Mouse (Mus musculus): ENCODE data around the gene Lpgat1. TPM values are rescaled to one million over a fixed set of nuclear protein-coding genes. Genes with fewer than 3 reads are reported as not detected.

Gene Lpgat1
- total RNA-seq, 2 experiments from 2014 or later, result 21.9 to 38.7 TPM

- TF ChIP-seq CTCF (IDR thresholded peaks at IDR 0.05), result no peak
- DNase-seq, result no peak
- H3K4me3 ChIP-seq, result no peak overlapping the region
- intact Hi-C loops (cut with DNase I), result no loop called here
- H3K27ac ChIP-seq, result no peak overlapping the region
Observed at GRCm38 (mm10) chr1:191816596-191816995, 99.0 kb downstream of the Lpgat1 start.

GRCm38 (mm10) chr1:191817418-191818144 lies 99.9 kb downstream of the Lpgat1 start:
- H3K27ac ChIP-seq, result no peak overlapping the region

GRCm38 (mm10) chr1:191818145-191818631 lies 100.6 kb downstream of the Lpgat1 start:
- Histone ChIP-seq H3K4me3 (no peak overlapping the region), H3K27ac (no peak overlapping the region)
- no peak for DNase-seq
- no peak for TF ChIP-seq CTCF (IDR thresholded peaks at IDR 0.05)
- intact Hi-C loops (cut with DNase I), result loop anchor here (2.0 kb wide), 1 partner anchor 241 kb away; no protein-coding TSS in a partner anchor

More at GRCm38 (mm10) chr1:191817418-191818144, 99.9 kb downstream of the Lpgat1 start:
- TF ChIP-seq CTCF (IDR thresholded peaks at IDR 0.05), result peak; percentile 99
- intact Hi-C loops (cut with DNase I), result loop anchor here (2.0 kb wide), 1 partner anchor 241 kb away; no protein-coding TSS in a partner anchor
- no peak overlapping the region for H3K4me3 ChIP-seq
- DNase-seq, result peak; percentile 88

- H3K4me3 ChIP-seq, result no peak overlapping the region
- intact Hi-C loops (cut with DNase I), result loop anchor here (2.0 kb wide), 1 partner anchor 242 kb away; no protein-coding TSS in a partner anchor
- no peak for DNase-seq
- no peak for TF ChIP-seq CTCF (IDR thresholded peaks at IDR 0.05)
- H3K27ac ChIP-seq, result no peak overlapping the region
Observed at GRCm38 (mm10) chr1:191819026-191819425, 101.4 kb downstream of the Lpgat1 start.

- Histone ChIP-seq H3K4me3 (peak overlapping the region; percentile 87), H3K27ac (peak overlapping the region; percentile 73)
- no peak for DNase-seq
- intact Hi-C loops (cut with DNase I), result loop anchor here (5.0 kb wide), 1 partner anchor 509 kb away; no protein-coding TSS in a partner anchor
- no peak for TF ChIP-seq CTCF (IDR thresholded peaks at IDR 0.05)
Observed at GRCm38 (mm10) chr1:191820951-191821325, 103.3 kb downstream of the Lpgat1 start.

- no peak for TF ChIP-seq CTCF (IDR thresholded peaks at IDR 0.05)
- H3K27ac ChIP-seq, result peak within 1 kb of the TSS; percentile 77
- peak within 1 kb of the TSS; percentile 87 for H3K4me3 ChIP-seq
- intact Hi-C loops (cut with DNase I), result loop anchor here (5.0 kb wide), 1 partner anchor 509 kb away; no protein-coding TSS in a partner anchor
- DNase-seq, result peak; percentile 97
Observed at GRCm38 (mm10) chr1:191821326-191822091, 103.9 kb downstream of the Lpgat1 start, which contains the start of gene Nek2. Nek2 (plus strand) TSS chr1:191821444.

- no peak overlapping the region for H3K27ac ChIP-seq
- intact Hi-C loops (cut with DNase I), result no loop called here
Observed at GRCm38 (mm10) chr1:191829124-191829523, 111.5 kb downstream of the Lpgat1 start.

GRCm38 (mm10) chr1:191833396-191833795 lies 115.8 kb downstream of the Lpgat1 start:
- no peak for DNase-seq
- intact Hi-C loops (cut with DNase I), result no loop called here
- Histone ChIP-seq H3K4me3 (no peak overlapping the region), H3K27ac (no peak overlapping the region)
- TF ChIP-seq CTCF (IDR thresholded peaks at IDR 0.05), result no peak

More at GRCm38 (mm10) chr1:191829124-191829523, 111.5 kb downstream of the Lpgat1 start:
- peak; percentile 31; the same call in 1 of the 2 replicates for TF ChIP-seq CTCF (IDR thresholded peaks at IDR 0.05)
- no peak for DNase-seq
- H3K4me3 ChIP-seq, result no peak overlapping the region

Other genes starting within 250 kb of the Lpgat1 start
- gene Dtl, start 142.3 kb upstream of the Lpgat1 start, total RNA-seq (2021), result under 1 TPM in 1 of 2 experiments, not detected in 1; 0.11 TPM
- 1 to 10 TPM; 6.7 to 7.2 TPM for gene Ints7, start 142.2 kb upstream of the Lpgat1 start, total RNA-seq (2021)
- gene Nek2, start 103.6 kb downstream of the Lpgat1 start, total RNA-seq (2021), result under 1 TPM; 0.26 to 0.33 TPM
- 1 to 10 TPM; 5.8 to 6.4 TPM for gene Slc30a1, start 188.9 kb downstream of the Lpgat1 start, total RNA-seq (2021)